Mouse (Mus musculus): Measurements from ENCODE around the gene Pigr. TPM values are rescaled to one million over a fixed set of nuclear protein-coding genes. Genes with fewer than 3 reads are reported as not detected.
A peak's percentile ranks its signal among the peaks of the same experiment; 100 is the strongest.

The Pigr gene
- polyA plus RNA-seq, 1 experiment from 2014 or later: 1.2 TPM

DNA sequence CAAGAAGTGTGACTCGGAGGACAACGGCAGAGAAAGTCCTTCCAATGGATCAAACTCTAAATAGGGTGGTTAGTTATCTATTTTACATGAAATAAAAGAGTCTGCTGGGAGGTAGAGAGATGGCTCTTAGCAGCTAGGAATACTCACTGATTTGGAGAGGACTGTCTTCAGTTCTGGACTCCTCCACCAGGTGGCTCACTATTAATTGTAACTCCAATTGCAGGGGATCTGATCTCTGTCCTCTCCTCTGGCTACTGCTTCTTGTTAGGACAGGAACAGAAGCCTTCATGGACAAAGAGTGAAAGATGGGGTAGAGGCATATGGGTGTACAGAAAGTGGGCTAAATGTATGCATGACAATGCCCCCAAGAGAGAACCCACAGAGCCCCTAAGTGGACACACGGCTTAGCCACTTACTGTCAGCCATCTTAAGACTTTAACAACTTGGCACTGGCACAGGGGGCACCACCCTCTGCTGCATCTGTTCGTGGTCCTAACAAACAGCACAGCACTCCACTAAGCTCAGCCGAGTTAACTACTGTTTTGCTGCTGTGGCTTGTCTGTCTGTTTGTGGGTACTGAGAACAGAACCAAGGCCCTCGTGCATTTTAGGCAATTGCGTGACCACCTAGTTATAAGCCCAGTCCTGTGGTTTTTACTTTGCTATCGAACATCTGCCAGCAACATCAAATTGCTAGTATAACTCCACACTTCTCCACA is 29.4 kb upstream of the Pigr start:
- 69% methylated on average over 8 of the region's 8 CpGs for WGBS (ENCODE audit: insufficient replicate concordance)
- ATAC-seq (no peak), DNase-seq (peak; percentile 60)
- Histone ChIP-seq H3K27ac (ENCODE audit: low read depth) (no peak overlapping the region), H3K27me3 (ENCODE audit: insufficient read depth, low read length) (no peaks in the 10 kb centered on the region), H3K36me3 (replicated peaks; ENCODE audit: insufficient read depth, low read length) (no peaks in the 10 kb centered on the region), H3K9me3 (ENCODE audit: low read length) (no peaks in the 10 kb centered on the region), H3K9ac (replicated peaks) (no peak overlapping the region), H3K4me3 (ENCODE audit: low read depth, low read length) (no peak overlapping the region), H3K4me1 (ENCODE audit: insufficient read depth) (peaks cover 8% of the 10 kb centered on the region; the same call in 1 of the 2 replicates), H3K4me2 (ENCODE audit: low read depth, low read length) (no peak overlapping the region)
- TF ChIP-seq CTCF (IDR thresholded peaks at IDR 0.05; ENCODE audit: low read depth): peak; percentile 71
- no peak for TF ChIP-seq EP300 (IDR thresholded peaks at IDR 0.05; ENCODE audit: low read depth)

DNA sequence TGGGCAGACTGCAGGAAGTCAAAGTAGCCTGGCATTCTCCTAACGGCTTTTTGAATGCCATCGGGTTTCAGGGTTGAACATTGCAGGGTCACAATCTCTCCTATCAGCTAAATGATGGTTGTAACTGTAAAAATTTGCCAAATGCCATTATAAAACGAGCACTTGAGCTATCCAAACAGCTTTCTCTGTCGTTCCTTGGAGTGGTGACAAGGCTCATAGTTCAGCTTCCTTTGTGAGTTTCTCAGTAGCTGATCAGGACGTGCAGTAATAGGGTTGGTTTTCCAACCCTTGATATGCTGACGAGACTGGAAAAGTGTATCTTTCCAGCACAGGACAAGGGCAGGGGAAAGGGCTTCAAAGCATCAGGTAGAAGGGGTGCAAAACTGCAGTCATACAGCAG is 28.4 kb upstream of the Pigr start:
- TF ChIP-seq EP300 (IDR thresholded peaks at IDR 0.05; ENCODE audit: low read depth) (no peak), CTCF (IDR thresholded peaks at IDR 0.05; ENCODE audit: low read depth) (no peak)
- 48% methylated on average over 6 of the region's 6 CpGs for WGBS (ENCODE audit: insufficient replicate concordance)

DNA sequence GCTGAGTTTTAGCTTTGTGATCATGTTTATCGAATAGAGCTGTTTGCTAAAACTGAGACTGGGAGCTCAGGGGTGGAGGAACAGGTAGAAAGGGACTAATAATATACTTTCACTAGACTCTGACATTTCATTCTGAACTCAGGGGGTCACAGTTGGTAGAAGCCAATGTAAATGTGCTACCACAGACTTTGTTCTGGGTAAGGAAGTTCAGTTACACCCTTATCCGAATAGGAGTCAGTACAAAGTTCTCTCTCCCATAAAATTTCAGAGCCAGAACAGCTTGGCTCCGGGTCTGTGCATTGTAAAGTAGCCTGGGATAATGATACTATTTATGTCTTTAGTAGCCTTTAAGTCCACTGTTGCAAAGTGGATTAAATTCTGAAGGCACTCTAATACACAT is 27.9 kb upstream of the Pigr start:
- ATAC-seq (no peak), DNase-seq (no peak)
- H3K36me3 ChIP-seq (replicated peaks; ENCODE audit: insufficient read depth, low read length): no peaks in the 10 kb centered on the region
- H3K27me3 ChIP-seq (ENCODE audit: insufficient read depth, low read length): no peaks in the 10 kb centered on the region
- WGBS (ENCODE audit: insufficient replicate concordance): 37% methylated on average over 3 of the region's 3 CpGs
- H3K9me3 ChIP-seq (ENCODE audit: low read length): no peaks in the 10 kb centered on the region
- H3K4me2 ChIP-seq (ENCODE audit: low read depth, low read length): no peak overlapping the region
- H3K9ac ChIP-seq (replicated peaks): no peak overlapping the region
- H3K27ac ChIP-seq (ENCODE audit: low read depth): peak overlapping the region; percentile 29; the same call in 1 of the 2 replicates
- H3K4me1 ChIP-seq (ENCODE audit: insufficient read depth): peaks cover 8% of the 10 kb centered on the region; the same call in 1 of the 2 replicates
- no peak overlapping the region for H3K4me3 ChIP-seq (ENCODE audit: low read depth, low read length)
- no peak for TF ChIP-seq EP300 (IDR thresholded peaks at IDR 0.05; ENCODE audit: low read depth)
- no peak for TF ChIP-seq CTCF (IDR thresholded peaks at IDR 0.05; ENCODE audit: low read depth)

More for the DNA sequence above, 28.4 kb upstream of the Pigr start:
- ATAC-seq: no peak
- H3K36me3 ChIP-seq (replicated peaks; ENCODE audit: insufficient read depth, low read length): no peaks in the 10 kb centered on the region
- H3K9ac ChIP-seq (replicated peaks): no peak overlapping the region
- DNase-seq: no peak
- H3K9me3 ChIP-seq (ENCODE audit: low read length): no peaks in the 10 kb centered on the region
- H3K4me1 ChIP-seq (ENCODE audit: insufficient read depth): peaks cover 8% of the 10 kb centered on the region; the same call in 1 of the 2 replicates
- H3K4me2 ChIP-seq (ENCODE audit: low read depth, low read length): no peak overlapping the region
- no peak overlapping the region for H3K27ac ChIP-seq (ENCODE audit: low read depth)
- no peak overlapping the region for H3K4me3 ChIP-seq (ENCODE audit: low read depth, low read length)
- H3K27me3 ChIP-seq (ENCODE audit: insufficient read depth, low read length): no peaks in the 10 kb centered on the region

DNA sequence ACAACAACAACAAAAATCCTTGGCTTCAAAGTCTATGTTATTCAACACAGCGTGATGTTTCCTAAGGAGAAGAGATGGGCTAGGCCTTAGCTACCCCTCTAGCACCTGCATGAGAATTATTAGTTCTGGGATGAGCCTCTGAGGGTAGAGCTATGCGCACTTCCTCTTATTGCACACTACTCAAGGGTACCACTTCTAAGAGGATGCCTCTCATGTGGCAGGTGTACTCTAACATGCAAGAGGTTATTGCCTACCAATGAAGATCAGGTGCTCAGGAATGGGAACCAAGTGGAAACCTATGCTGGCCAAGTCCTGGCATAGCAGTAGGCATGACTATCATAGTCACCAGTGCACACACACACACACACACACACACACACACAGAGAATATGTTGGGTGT is 27.1 kb upstream of the Pigr start:
- ATAC-seq: no peak
- Histone ChIP-seq H3K4me3 (ENCODE audit: low read depth, low read length) (no peak overlapping the region), H3K4me1 (ENCODE audit: insufficient read depth) (peaks cover 8% of the 10 kb centered on the region; the same call in 1 of the 2 replicates), H3K4me2 (ENCODE audit: low read depth, low read length) (no peak overlapping the region), H3K27ac (ENCODE audit: low read depth) (no peak overlapping the region), H3K9me3 (ENCODE audit: low read length) (no peaks in the 10 kb centered on the region), H3K27me3 (ENCODE audit: insufficient read depth, low read length) (no peaks in the 10 kb centered on the region), H3K36me3 (replicated peaks; ENCODE audit: insufficient read depth, low read length) (no peaks in the 10 kb centered on the region), H3K9ac (replicated peaks) (no peak overlapping the region)
- 81% methylated on average over 2 of the region's 2 CpGs for WGBS (ENCODE audit: insufficient replicate concordance)
- TF ChIP-seq EP300 (IDR thresholded peaks at IDR 0.05; ENCODE audit: low read depth): no peak
- no peak for TF ChIP-seq CTCF (IDR thresholded peaks at IDR 0.05; ENCODE audit: low read depth)
- DNase-seq: no peak

DNA sequence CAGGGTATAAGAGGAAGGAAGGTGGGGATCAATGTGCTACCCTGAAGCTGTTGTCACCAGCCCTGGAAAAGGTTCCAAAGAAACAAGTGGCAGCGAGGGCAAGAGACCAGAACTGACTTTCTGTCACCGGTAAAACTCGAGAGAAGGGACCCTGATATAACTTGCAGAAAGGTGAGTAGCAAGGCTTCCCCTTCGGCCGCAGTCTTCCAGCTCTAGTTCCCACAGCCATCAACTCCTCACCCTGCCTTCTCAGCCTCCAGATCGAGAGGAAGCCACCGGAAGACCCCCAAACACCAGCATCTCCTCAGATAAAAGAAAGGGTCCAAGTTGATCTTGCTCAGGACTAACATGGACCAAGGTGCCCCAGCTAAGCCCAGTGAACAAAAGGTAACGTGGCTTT is 25.9 kb upstream of the Pigr start, which contains the start of gene Fcamr:
Fcamr (plus strand) TSS at position 301 of the 400 bp plus-strand sequence.
- TF ChIP-seq EP300 (IDR thresholded peaks at IDR 0.05; ENCODE audit: low read depth) (no peak), CTCF (IDR thresholded peaks at IDR 0.05; ENCODE audit: low read depth) (no peak)
- Histone ChIP-seq H3K9me3 (ENCODE audit: low read length) (no peaks in the 10 kb centered on the region), H3K36me3 (replicated peaks; ENCODE audit: insufficient read depth, low read length) (no peaks in the 10 kb centered on the region), H3K9ac (replicated peaks) (no peak within 1 kb of the TSS), H3K27ac (ENCODE audit: low read depth) (no peak within 1 kb of the TSS), H3K4me1 (ENCODE audit: insufficient read depth) (peaks cover 8% of the 10 kb centered on the region; the same call in 1 of the 2 replicates), H3K4me3 (ENCODE audit: low read depth, low read length) (no peak within 1 kb of the TSS), H3K4me2 (ENCODE audit: low read depth, low read length) (no peak within 1 kb of the TSS), H3K27me3 (ENCODE audit: insufficient read depth, low read length) (no peaks in the 10 kb centered on the region)
- DNase-seq (no peak), ATAC-seq (no peak)
- WGBS (ENCODE audit: insufficient replicate concordance): 77% methylated on average over 8 of the region's 8 CpGs

DNA sequence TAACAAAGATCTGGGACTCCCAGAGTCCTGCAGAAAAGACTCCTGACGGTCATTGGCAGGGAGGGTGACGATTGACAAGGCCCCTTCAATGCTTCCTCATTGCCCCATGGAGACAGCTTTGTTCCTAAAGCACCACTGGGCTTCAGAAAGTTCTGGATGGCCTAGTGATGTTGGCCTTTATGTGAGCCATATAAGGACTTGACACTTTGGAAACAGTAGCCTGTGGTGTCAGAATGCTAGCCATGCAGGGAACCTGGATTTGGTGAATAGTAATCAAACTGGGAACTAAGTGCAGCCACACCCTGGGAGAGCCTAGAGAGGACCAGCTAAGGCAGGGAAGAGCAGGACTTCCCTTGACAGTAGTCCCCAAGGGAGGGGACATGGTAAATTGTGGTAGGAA is 25.0 kb upstream of the Pigr start:
- Histone ChIP-seq H3K27ac (ENCODE audit: low read depth) (no peak overlapping the region), H3K4me2 (ENCODE audit: low read depth, low read length) (no peak overlapping the region), H3K27me3 (ENCODE audit: insufficient read depth, low read length) (no peaks in the 10 kb centered on the region), H3K4me3 (ENCODE audit: low read depth, low read length) (no peak overlapping the region), H3K9ac (replicated peaks) (no peak overlapping the region), H3K9me3 (ENCODE audit: low read length) (no peaks in the 10 kb centered on the region), H3K36me3 (replicated peaks; ENCODE audit: insufficient read depth, low read length) (no peaks in the 10 kb centered on the region), H3K4me1 (ENCODE audit: insufficient read depth) (peaks cover 8% of the 10 kb centered on the region; the same call in 1 of the 2 replicates)
- 76% methylated on average over 2 of the region's 2 CpGs for WGBS (ENCODE audit: insufficient replicate concordance)
- DNase-seq (no peak), ATAC-seq (no peak)
- TF ChIP-seq EP300 (IDR thresholded peaks at IDR 0.05; ENCODE audit: low read depth) (no peak), CTCF (IDR thresholded peaks at IDR 0.05; ENCODE audit: low read depth) (no peak)
